Mouse (Mus musculus) lung, embryonic 16.5 days (tissue): Measurements from ENCODE around the gene Ube2d3. TPM values are rescaled to one million over a fixed set of nuclear protein-coding genes. Genes with fewer than 3 reads are reported as not detected.
A peak's percentile ranks its signal among the peaks of the same experiment; 100 is the strongest.
"Not testable (repeated sequence)": the region's sequence is repeated elsewhere in the genome, so short reads cannot be mapped to it uniquely, and the experiment has no call there.

Experiments
- ATAC-seq: fragments of 200-750 bp; cut with Nextera tagmentation; 2 replicates; pipeline ENCODE4 v1.8.0; 2017; ENCODE audit warnings: low read depth, mild to moderate bottlenecking, moderate library complexity
- H3K27ac ChIP-seq: fragments of 300-500 bp; sonication (generic); 2 replicates; pipeline ENCODE4 v1.5.1; 2014; ENCODE audit warnings: mild to moderate bottlenecking, control low read depth, low read length
- H3K27me3 ChIP-seq: fragments of 300-500 bp; sonication (generic); 2 replicates; pipeline ENCODE4 v1.6.1; 2014; ENCODE audit warnings: low read depth, low read length, mixed read lengths; ENCODE audit not compliant: control insufficient read depth, insufficient read depth
- H3K36me3 ChIP-seq: fragments of 300-500 bp; sonication (generic); 2 replicates; pipeline ENCODE4 v1.6.1; 2014; ENCODE audit warnings: low read length; ENCODE audit not compliant: control insufficient read depth, insufficient read depth
- H3K4me1 ChIP-seq: fragments of 300-500 bp; sonication (generic); replicated peaks from 2 replicates; pipeline ENCODE4 v1.6.1; 2014; ENCODE audit warnings: low read length, mixed read lengths; ENCODE audit not compliant: control insufficient read depth, insufficient read depth
- H3K4me2 ChIP-seq: fragments of 300-500 bp; sonication (generic); 2 replicates; pipeline ENCODE4 v1.6.1; 2014; ENCODE audit warnings: low read depth, low read length, control low read depth
- H3K4me3 ChIP-seq: fragments of 300-500 bp; sonication (generic); 2 replicates; pipeline ENCODE4 v1.5.1; 2014; ENCODE audit warnings: mild to moderate bottlenecking, low read length, control low read depth
- H3K9ac ChIP-seq: fragments of 300-500 bp; sonication (generic); 2 replicates; pipeline ENCODE4 v1.6.1; 2014; ENCODE audit warnings: low read length, control low read depth
- H3K9me3 ChIP-seq: fragments of 300-500 bp; sonication (generic); 2 replicates; pipeline ENCODE4 v1.6.1; 2016; ENCODE audit warnings: low read length; ENCODE audit not compliant: control insufficient read depth
- whole genome bisulfite sequencing: fragments of 180-500 bp; shearing (Covaris S2); extraction: QIAGEN DNeasy Blood & Tissue Kit; methylation state at CpG from one replicate; pipeline ENCODE4 v1.1.7; 2014; 5-methylcytosine and 5-hydroxymethylcytosine counted together
- polyA plus RNA-seq: library from polyadenylated mRNA; unstranded; fragments of >200 nt; fragmentation: Nextera tagmentation; extraction: Ambion mirVana; gene quantifications from 2 replicates; pipeline ENCODE4 v1.2.1, GENCODE M21; 2015

Gene Ube2d3
- polyA plus RNA-seq, 1 experiment from 2014 or later: 516 TPM

GRCm38 (mm10) chr3:135444930-135445329 is 7.0 kb downstream of the Ube2d3 start:
- H3K4me3 ChIP-seq: no peak overlapping the region
- no peak for ATAC-seq
- H3K9me3 ChIP-seq: no peaks in the 10 kb centered on the region
- no peaks in the 10 kb centered on the region for H3K27me3 ChIP-seq
- H3K36me3 ChIP-seq: peaks cover 3% of the 10 kb centered on the region
- peaks cover 4% of the 10 kb centered on the region; the same call in 1 of the 2 replicates for H3K4me1 ChIP-seq
- H3K27ac ChIP-seq: no peak overlapping the region
- H3K4me2 ChIP-seq: no peak overlapping the region
- no peak overlapping the region for H3K9ac ChIP-seq

- Histone ChIP-seq H3K4me3 (no peak overlapping the region), H3K36me3 (peaks cover 22% of the 10 kb centered on the region), H3K9ac (no peak overlapping the region), H3K4me1 (no peaks in the 10 kb centered on the region), H3K27ac (no peak overlapping the region), H3K27me3 (no peaks in the 10 kb centered on the region), H3K4me2 (no peak overlapping the region), H3K9me3 (no peaks in the 10 kb centered on the region)
- no peak for ATAC-seq
Measured at GRCm38 (mm10) chr3:135458981-135459380, 21.0 kb downstream of the Ube2d3 start.

DNA sequence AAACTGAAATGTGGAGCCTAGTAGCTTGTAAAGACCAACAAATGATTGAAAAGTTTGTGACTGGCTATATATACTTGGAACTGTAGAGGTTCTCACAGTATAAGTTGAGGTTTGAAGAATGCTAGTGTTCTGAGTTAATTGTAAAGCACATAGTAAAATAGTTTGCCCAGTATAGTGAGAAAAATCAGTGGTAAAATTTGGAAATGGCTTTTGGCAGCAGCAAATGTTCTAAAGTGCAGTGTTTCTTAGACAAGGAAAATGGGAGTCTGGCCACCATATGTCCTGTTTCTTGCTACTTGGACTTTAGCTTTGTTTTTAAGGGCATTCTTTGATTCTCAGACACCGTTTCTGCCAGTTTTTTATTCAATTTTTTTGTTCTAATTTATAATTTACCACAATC is 30.5 kb downstream of the Ube2d3 start:
- no peak overlapping the region for H3K9ac ChIP-seq
- 0 out of 2 replicates have a peak, but pooled peaks cover 2% of the 10 kb centered on the region for H3K4me1 ChIP-seq
- H3K27ac ChIP-seq: no peak overlapping the region
- H3K4me2 ChIP-seq: no peak overlapping the region
- H3K4me3 ChIP-seq: no peak overlapping the region
- H3K27me3 ChIP-seq: no peaks in the 10 kb centered on the region
- 81% methylated on average over 1 of the region's 1 CpGs for WGBS
- ATAC-seq: no peak
- H3K36me3 ChIP-seq: peaks cover 6% of the 10 kb centered on the region
- no peaks in the 10 kb centered on the region for H3K9me3 ChIP-seq

DNA sequence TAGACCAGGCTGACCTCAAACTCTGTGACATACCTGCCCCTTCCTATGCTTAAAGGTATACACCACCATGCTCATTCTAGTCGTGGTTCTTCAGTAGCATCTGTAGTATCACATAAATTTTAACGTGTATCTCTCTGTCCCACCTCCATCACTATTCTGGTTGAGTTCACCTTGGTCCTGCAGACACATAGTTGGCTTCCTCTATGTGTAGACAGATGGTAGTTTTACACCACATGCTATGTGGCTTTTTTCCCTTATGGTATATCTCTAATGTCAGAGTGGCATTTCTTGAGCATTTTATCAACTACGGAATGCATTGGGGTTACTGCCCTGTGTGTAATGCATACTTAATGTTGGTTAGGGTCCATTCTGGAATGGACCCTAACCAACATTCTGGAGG is 31.2 kb downstream of the Ube2d3 start:
- 51% methylated on average over 3 of the region's 3 CpGs for WGBS
- Histone ChIP-seq H3K36me3 (peaks cover 4% of the 10 kb centered on the region), H3K4me3 (no peak overlapping the region), H3K9ac (no peak overlapping the region), H3K27ac (no peak overlapping the region), H3K4me1 (0 out of 2 replicates have a peak, but pooled peaks cover 2% of the 10 kb centered on the region), H3K27me3 (no peaks in the 10 kb centered on the region), H3K4me2 (no peak overlapping the region), H3K9me3 (no peaks in the 10 kb centered on the region)
- ATAC-seq: no peak

GRCm38 (mm10) chr3:135469974-135470373 is 32.0 kb downstream of the Ube2d3 start:
- H3K9me3 ChIP-seq: no peaks in the 10 kb centered on the region
- no peak overlapping the region for H3K4me3 ChIP-seq
- peaks cover 4% of the 10 kb centered on the region for H3K36me3 ChIP-seq
- no peak overlapping the region for H3K27ac ChIP-seq
- 36% methylated on average over 4 of the region's 4 CpGs for WGBS
- 0 out of 2 replicates have a peak, but pooled peaks cover 2% of the 10 kb centered on the region for H3K4me1 ChIP-seq
- no peaks in the 10 kb centered on the region for H3K27me3 ChIP-seq
- H3K9ac ChIP-seq: no peak overlapping the region
- no peak overlapping the region for H3K4me2 ChIP-seq
- peak; percentile 79 for ATAC-seq

DNA sequence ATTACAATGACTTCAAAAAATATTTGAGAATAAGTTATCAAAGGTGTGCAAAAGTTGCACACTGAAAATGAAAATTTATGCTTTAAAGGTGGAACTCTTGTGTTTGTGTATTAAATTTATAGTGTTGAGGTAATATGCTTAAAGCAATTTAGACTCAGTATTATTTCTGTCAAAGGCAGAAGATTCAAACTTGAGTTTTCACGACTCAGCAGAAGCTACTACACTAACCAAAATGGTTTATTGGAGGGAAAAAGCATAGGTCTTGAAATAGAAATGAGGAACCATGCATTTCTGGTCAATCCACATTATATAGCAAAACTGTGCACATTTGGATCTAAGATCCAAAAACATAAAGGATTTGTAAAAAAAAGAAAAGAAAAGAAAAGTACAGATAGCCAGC is 32.9 kb downstream of the Ube2d3 start:
- Histone ChIP-seq H3K27ac (no peak overlapping the region), H3K4me3 (no peak overlapping the region), H3K4me1 (0 out of 2 replicates have a peak, but pooled peaks cover 2% of the 10 kb centered on the region), H3K36me3 (peaks cover 4% of the 10 kb centered on the region), H3K27me3 (no peaks in the 10 kb centered on the region), H3K9me3 (no peaks in the 10 kb centered on the region), H3K9ac (no peak overlapping the region), H3K4me2 (no peak overlapping the region)
- ATAC-seq: no peak
- WGBS: 72% methylated on average over 1 of the region's 1 CpGs

DNA sequence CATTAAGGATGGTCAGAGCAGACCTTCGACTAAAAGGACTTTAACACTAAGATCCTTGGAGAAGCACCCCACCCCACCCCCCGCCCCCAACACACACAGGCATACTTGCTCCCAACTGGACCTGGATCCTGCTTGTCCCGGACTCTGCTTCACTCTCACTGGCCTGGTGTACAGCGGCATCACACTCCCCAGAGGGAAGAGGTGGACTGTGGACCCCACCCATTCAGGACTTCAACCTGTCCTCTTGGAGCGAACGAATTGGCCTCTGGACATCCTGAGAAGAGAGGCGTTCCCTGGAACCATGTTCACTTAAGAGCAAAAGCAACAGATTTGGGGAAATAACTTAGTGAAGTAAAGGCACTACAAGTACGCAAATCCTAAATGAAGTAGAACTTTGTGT is 37.1 kb downstream of the Ube2d3 start:
- Histone ChIP-seq H3K4me3 (no peak overlapping the region), H3K36me3 (no peaks in the 10 kb centered on the region), H3K9ac (no peak overlapping the region), H3K27ac (no peak overlapping the region), H3K27me3 (no peaks in the 10 kb centered on the region), H3K4me1 (no peaks in the 10 kb centered on the region), H3K4me2 (no peak overlapping the region), H3K9me3 (no peaks in the 10 kb centered on the region)
- ATAC-seq: no peak
- WGBS: 80% methylated on average over 8 of the region's 8 CpGs

DNA sequence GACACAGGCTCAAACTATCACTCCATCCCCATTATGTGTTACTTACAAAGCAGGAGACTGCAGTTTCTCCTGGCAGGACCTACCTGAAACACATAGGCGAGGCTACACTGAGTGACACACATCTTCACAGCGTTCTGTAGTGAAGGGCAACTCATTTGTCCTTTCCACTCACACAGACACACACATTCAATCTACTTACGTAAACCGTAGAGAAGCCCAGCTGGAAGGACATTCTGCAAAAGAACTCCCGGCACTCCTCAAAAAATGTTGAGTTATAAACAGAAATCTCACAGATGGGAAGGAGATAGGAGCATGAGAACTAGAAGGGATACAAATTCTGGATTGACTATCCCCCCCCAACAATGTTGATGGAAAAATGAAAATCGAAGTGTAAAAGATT is 38.3 kb downstream of the Ube2d3 start:
- Histone ChIP-seq H3K36me3 (no peaks in the 10 kb centered on the region), H3K27ac (no peak overlapping the region), H3K27me3 (no peaks in the 10 kb centered on the region), H3K4me1 (no peaks in the 10 kb centered on the region), H3K4me3 (no peak overlapping the region), H3K9me3 (no peaks in the 10 kb centered on the region), H3K9ac (no peak overlapping the region), H3K4me2 (no peak overlapping the region)
- 38% methylated on average over 6 of the region's 6 CpGs for WGBS
- ATAC-seq: no peak

- Histone ChIP-seq H3K27me3 (no peaks in the 10 kb centered on the region), H3K4me2 (no peak overlapping the region), H3K9me3 (no peaks in the 10 kb centered on the region), H3K27ac (no peak overlapping the region), H3K9ac (no peak overlapping the region), H3K4me1 (no peaks in the 10 kb centered on the region), H3K36me3 (no peaks in the 10 kb centered on the region), H3K4me3 (no peak overlapping the region)
- 83% methylated on average over 2 of the region's 2 CpGs for WGBS
- ATAC-seq: no peak
Measured at GRCm38 (mm10) chr3:135476977-135477376, 39.0 kb downstream of the Ube2d3 start.

GRCm38 (mm10) chr3:135479090-135479489 is 41.1 kb downstream of the Ube2d3 start:
- 74% methylated on average over 5 of the region's 5 CpGs for WGBS
- H3K27ac ChIP-seq, H3K9me3 ChIP-seq, H3K4me3 ChIP-seq, H3K27me3 ChIP-seq, H3K9ac ChIP-seq, ATAC-seq, H3K4me2 ChIP-seq, H3K36me3 ChIP-seq, H3K4me1 ChIP-seq: not testable (repeated sequence)
